Comparison of ENCODE assay signal across 9 mouse cellular contexts in the genomic region with DNA sequence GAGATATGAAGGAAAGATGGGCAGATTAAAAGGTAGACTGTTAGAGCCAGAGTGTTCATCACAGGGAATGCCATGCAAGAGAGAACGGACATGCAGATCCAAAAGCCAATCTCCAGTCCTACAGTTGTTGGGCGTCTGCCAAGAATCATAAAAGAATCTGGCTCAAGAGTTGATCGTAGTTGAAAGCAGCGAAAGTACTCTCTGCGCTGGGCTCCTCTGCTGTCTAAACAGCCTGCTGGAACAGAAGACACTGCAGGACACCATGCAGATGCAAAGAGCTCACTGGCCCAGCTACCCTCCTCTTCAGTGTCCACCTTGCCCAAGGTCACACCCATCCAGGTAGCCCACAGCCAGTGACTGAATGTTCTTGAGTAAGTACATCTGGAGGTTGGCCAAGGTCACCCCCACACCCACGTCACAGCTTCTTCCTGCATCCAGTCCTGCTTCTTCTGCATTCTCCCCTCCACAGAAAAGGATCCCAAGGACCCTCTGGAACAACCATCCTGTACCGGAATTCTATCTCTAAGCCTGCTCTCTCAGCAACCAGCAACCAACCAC.
DNase-seq lines count a peak whose midpoint lies in the region; ATAC-seq and TF ChIP-seq lines count a peak whose summit lies in the region.
"Had no signal": no experiment of that assay in that cellular context is flagged by ENCODE, and none has a peak within 500 bp of the region (broad histone marks: within the 10 kb centered on the region; RNA-seq: fewer than 3 reads in every experiment).

No protein-coding gene starts in this region.

- peaks cover 11% of the 10 kb centered on the region for H3K4me1 ChIP-seq in lung, embryonic 14.5 days (ENCODE audit: insufficient read depth)
- no peaks in the 10 kb centered on the region for H3K4me1 ChIP-seq in lung, adult 2 months (ENCODE audit: control insufficient read depth, insufficient read depth, low read length)
- H3K4me1 ChIP-seq in kidney, postnatal 0 days (replicated peaks; ENCODE audit: insufficient read depth, low read length): no peaks in the 10 kb centered on the region
- no peaks in the 10 kb centered on the region for H3K4me1 ChIP-seq in stomach, postnatal 0 days (replicated peaks; ENCODE audit: control insufficient read depth, insufficient read depth)

- H3K9ac ChIP-seq in lung, embryonic 14.5 days: no peak overlapping the region
- no peak overlapping the region for H3K9ac ChIP-seq in kidney, postnatal 0 days (ENCODE audit: low read depth, low read length)
- H3K9ac ChIP-seq in stomach, postnatal 0 days (ENCODE audit: low read length): no peak overlapping the region
- H3K9ac ChIP-seq: embryonic facial prominence, embryonic 13.5 days had no signal

- no peaks in the 10 kb centered on the region for H3K27me3 ChIP-seq in lung, embryonic 14.5 days (ENCODE audit: insufficient read depth, low read length)
- no peaks in the 10 kb centered on the region for H3K27me3 ChIP-seq in kidney, postnatal 0 days (ENCODE audit: insufficient read depth, low read length)
- H3K27me3 ChIP-seq in stomach, postnatal 0 days (ENCODE audit: control insufficient read depth, insufficient read depth, low read length): no peaks in the 10 kb centered on the region
- H3K27me3 ChIP-seq: embryonic facial prominence, embryonic 13.5 days had no signal

- WGBS in lung, embryonic 14.5 days: 22% methylated on average over 7 of the region's 7 CpGs
- 28% methylated on average over 7 of the region's 7 CpGs for WGBS in lung, adult 2 months
- WGBS in kidney, postnatal 0 days: 41% methylated on average over 7 of the region's 7 CpGs
- WGBS in stomach, postnatal 0 days: 31% methylated on average over 7 of the region's 7 CpGs

- H3K36me3 ChIP-seq in lung, embryonic 14.5 days (ENCODE audit: insufficient read depth): no peaks in the 10 kb centered on the region
- H3K36me3 ChIP-seq in kidney, postnatal 0 days (ENCODE audit: insufficient read depth, low read length): no peaks in the 10 kb centered on the region
- no peaks in the 10 kb centered on the region for H3K36me3 ChIP-seq in stomach, postnatal 0 days (ENCODE audit: control insufficient read depth, insufficient read depth, low read length)
- H3K36me3 ChIP-seq: embryonic facial prominence, embryonic 13.5 days had no signal

- DNase-seq in adrenal gland, adult (ENCODE audit: inconsistent age in 2 of 2, low spot score in 1 of 2): peak; percentile 33 to 71
- no peak for DNase-seq in adrenal gland, adult 18-20 months (ENCODE audit: low spot score in 2 of 2)
- peak; percentile 94 for DNase-seq in lung, embryonic 14.5 days
- DNase-seq in lung, adult 2 months: no peak
- DNase-seq in kidney, postnatal 0 days (ENCODE audit: low spot score): peak; percentile 83
- DNase-seq in stomach, postnatal 0 days (ENCODE audit: low spot score): peak; percentile 40
- DNase-seq in thymus, postnatal 0 days (ENCODE audit: low spot score): no peak
- DNase-seq in spleen, adult 12 weeks (ENCODE audit: low spot score): no peak

- H3K4me2 ChIP-seq in lung, embryonic 14.5 days: no peak overlapping the region
- no peak overlapping the region for H3K4me2 ChIP-seq in kidney, postnatal 0 days (ENCODE audit: low read length)
- no peak overlapping the region for H3K4me2 ChIP-seq in stomach, postnatal 0 days (replicated peaks; ENCODE audit: low read depth)
- H3K4me2 ChIP-seq: embryonic facial prominence, embryonic 13.5 days had no signal

- no peak for TF ChIP-seq CTCF in lung, embryonic 14.5 days (IDR thresholded peaks at IDR 0.05; ENCODE audit: low read depth)
- no peak for TF ChIP-seq CTCF in lung, adult 2 months (IDR thresholded peaks at IDR 0.05; ENCODE audit: insufficient read depth, low read length)
- TF ChIP-seq CTCF in kidney, postnatal 0 days (IDR thresholded peaks at IDR 0.05; ENCODE audit: low read depth): no peak
- no peak for TF ChIP-seq CTCF in stomach, postnatal 0 days (IDR thresholded peaks at IDR 0.05; ENCODE audit: low read depth)

- no peak for TF ChIP-seq EP300 in stomach, postnatal 0 days (optimal IDR thresholded peaks at IDR 0.05)

- H3K27ac ChIP-seq in lung, embryonic 14.5 days (ENCODE audit: low read depth): no peak overlapping the region
- no peak overlapping the region for H3K27ac ChIP-seq in kidney, postnatal 0 days
- no peak overlapping the region for H3K27ac ChIP-seq in stomach, postnatal 0 days (replicated peaks)
- H3K27ac ChIP-seq: embryonic facial prominence, embryonic 13.5 days had no signal

- H3K4me3 ChIP-seq in lung, embryonic 14.5 days (ENCODE audit: low read depth, low read length): no peak overlapping the region
- no peak overlapping the region for H3K4me3 ChIP-seq in lung, adult 2 months (replicated peaks; ENCODE audit: extremely low read depth, low read depth, low read length)
- H3K4me3 ChIP-seq in kidney, postnatal 0 days (replicated peaks; ENCODE audit: low read depth, low read length): no peak overlapping the region
- no peak overlapping the region for H3K4me3 ChIP-seq in stomach, postnatal 0 days (ENCODE audit: low read depth, low read length)
- H3K4me3 ChIP-seq: embryonic facial prominence, embryonic 13.5 days had no signal

- TF ChIP-seq POLR2A in lung, adult 2 months (IDR thresholded peaks at IDR 0.05; ENCODE audit: borderline replicate concordance, extremely low read depth, low read depth, low read length): no peak

- peak; percentile 60 for ATAC-seq in lung, embryonic 14.5 days (ENCODE audit: insufficient read depth)
- no peak for ATAC-seq in kidney, postnatal 0 days (replicated peaks; ENCODE audit: low FRiP score, low read depth)
- no peak for ATAC-seq in stomach, postnatal 0 days (ENCODE audit: low FRiP score, low TSS enrichment)

- H3K9me3 ChIP-seq in lung, embryonic 14.5 days (ENCODE audit: low read depth, low read length): no peaks in the 10 kb centered on the region
- H3K9me3 ChIP-seq in kidney, postnatal 0 days (replicated peaks; ENCODE audit: low read length): no peaks in the 10 kb centered on the region
- H3K9me3 ChIP-seq in stomach, postnatal 0 days (ENCODE audit: control insufficient read depth, low read length): no peaks in the 10 kb centered on the region
- H3K9me3 ChIP-seq: embryonic facial prominence, embryonic 13.5 days had no signal

Comparison
In these comparisons a context has a peak if more than half of its experiments do, and no peak if none do; other contexts are left out.
1. DNase-seq: peak in adrenal gland, adult (2 of 2), lung, embryonic 14.5 days (single experiment), kidney, postnatal 0 days (single experiment) and stomach, postnatal 0 days (single experiment); none in adrenal gland, adult 18-20 months (0 of 2), lung, adult 2 months (single experiment), thymus, postnatal 0 days (single experiment) and spleen, adult 12 weeks (single experiment).